Mouse (Mus musculus): ENCODE data around the gene Ubr1. TPM values are rescaled to one million over a fixed set of nuclear protein-coding genes. Genes with fewer than 3 reads are reported as not detected.
"Not testable (repeated sequence)": the region's sequence is repeated elsewhere in the genome, so short reads cannot be mapped to it uniquely, and the experiment has no call there.

The Ubr1 gene
- total RNA-seq, 4 experiments from 2014 or later, result 40.6 to 46.5 (median 44.4) TPM

- DNase-seq (ENCODE audit: low spot score in 2 of 2), result peak; percentile 37 to 59
Observed at GRCm38 (mm10) chr2:120976990-120977925, 6.7 kb upstream of the Ubr1 start, which contains the start of gene Tmem62. Tmem62 (plus strand) TSS chr2:120977017.

GRCm38 (mm10) chr2:120976308-120976707 lies 5.8 kb upstream of the Ubr1 start:
- no peak for DNase-seq (ENCODE audit: low spot score in 2 of 2)

DNA sequence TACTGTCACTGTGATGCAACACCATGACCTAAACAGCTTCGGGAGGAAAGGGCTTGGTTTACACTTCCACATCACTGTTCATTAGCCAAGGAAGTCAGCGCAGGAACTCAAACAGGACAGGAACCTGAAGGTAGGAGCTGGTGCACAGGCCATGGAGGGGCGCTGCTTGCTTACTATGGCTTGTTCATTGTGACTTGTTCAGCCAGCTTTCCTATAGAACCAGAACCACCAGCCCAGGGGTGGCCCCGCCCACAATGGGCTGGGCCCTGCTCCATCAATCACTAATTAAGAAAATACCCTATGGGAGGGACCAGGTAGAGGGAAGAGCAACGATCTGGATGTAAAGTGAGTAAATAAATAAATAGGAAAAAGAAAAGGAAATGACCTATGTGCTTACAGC lies 2.4 kb upstream of the Ubr1 start:
- no peak for DNase-seq (ENCODE audit: low spot score in 2 of 2)

DNA sequence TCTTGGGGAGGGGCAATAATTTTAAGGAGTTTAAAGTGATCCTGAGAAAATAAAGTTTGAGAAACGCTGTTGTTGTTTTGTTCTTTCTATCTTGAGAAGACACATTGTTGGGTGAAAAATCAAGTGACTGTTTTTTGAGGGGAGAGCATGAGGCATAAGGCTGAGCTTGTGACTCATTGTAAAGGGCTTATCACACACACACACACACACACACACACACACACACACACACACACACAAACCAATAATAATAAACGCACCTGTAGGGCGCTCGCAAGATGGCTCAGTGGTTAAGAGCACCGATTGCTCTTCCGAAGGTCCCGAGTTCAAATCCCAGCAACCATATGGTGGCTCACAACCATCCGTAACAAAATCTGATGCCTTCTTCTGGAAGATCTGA lies 1.7 kb upstream of the Ubr1 start:
- DNase-seq (ENCODE audit: low spot score in 2 of 2), result not testable (repeated sequence)

- DNase-seq (ENCODE audit: low spot score in 2 of 2), result no peak
Observed at GRCm38 (mm10) chr2:120971766-120972165, 1.3 kb upstream of the Ubr1 start.

DNA sequence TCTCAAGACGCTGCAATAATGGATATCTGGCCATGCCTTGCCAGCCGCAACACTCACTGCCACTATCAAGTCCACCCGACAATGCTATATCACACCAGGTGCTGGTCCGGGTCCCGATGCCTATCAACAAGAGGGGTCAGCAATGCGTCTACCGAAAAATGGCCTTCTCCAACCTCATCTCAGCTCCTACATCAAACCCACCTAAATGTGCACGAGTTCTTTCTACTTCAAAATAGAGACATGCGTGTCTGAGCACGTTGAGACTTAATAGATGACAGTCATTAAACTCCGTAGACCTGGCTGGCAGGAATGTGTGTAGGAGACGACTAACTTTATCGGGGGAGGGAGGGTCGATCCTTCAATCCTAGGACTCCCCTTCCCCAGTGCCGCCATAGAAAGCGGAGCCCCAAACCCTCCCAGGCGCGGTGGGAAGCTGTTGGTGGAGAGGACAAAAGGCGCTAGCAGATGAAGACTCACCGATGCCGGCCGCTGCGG lies 423 bp downstream of the Ubr1 start:
- DNase-seq (ENCODE audit: low spot score in 2 of 2), result no peak

DNA sequence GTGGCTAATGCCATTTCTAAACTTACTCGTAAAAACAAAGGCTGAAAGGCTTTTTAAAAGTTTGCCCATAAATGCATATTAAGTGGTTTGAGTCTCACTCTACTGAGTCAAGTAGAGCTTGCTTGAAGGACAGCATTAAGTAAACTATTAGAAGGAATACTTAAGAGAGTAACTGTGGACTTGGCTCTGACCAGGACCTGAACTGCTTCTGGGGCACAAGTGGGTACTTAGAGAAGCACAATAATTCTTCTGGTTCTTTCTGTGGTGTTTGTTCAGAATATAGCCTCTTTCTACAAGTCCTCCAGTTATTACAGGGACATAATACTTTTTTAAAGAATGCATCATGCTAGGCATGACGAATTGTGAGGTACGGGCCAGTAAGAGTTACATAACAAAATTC lies 5.0 kb downstream of the Ubr1 start:
- no peak for DNase-seq (ENCODE audit: low spot score in 2 of 2)

GRCm38 (mm10) chr2:120963110-120963509 lies 7.4 kb downstream of the Ubr1 start:
- DNase-seq (ENCODE audit: low spot score in 2 of 2), result no peak

DNA sequence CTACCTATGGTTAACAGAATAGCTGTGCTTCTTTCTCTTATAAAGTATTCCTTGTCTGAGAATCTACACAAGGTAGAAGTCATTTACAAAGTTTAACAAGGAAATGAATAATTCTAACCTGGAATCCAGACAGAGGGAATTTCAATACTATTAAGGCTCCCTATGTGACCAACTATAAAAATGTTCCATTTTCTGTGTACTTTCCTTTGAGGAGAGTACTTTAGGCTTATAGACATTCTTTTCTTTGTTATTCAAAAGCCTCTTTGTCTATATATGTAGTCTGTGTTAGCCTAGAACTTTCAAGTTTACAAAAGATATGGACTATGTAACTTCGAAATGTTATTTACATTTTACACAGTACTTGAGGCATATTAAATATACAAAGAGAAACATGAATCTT lies 10.3 kb downstream of the Ubr1 start:
- no peak for DNase-seq (ENCODE audit: low spot score in 2 of 2)

GRCm38 (mm10) chr2:120959827-120960226 lies 10.7 kb downstream of the Ubr1 start:
- DNase-seq (ENCODE audit: low spot score in 2 of 2), result no peak

GRCm38 (mm10) chr2:120959363-120959762 lies 11.2 kb downstream of the Ubr1 start:
- no peak for DNase-seq (ENCODE audit: low spot score in 2 of 2)

GRCm38 (mm10) chr2:120952176-120952938 lies 18.2 kb downstream of the Ubr1 start:
- DNase-seq (ENCODE audit: low spot score in 2 of 2), result no peak

DNA sequence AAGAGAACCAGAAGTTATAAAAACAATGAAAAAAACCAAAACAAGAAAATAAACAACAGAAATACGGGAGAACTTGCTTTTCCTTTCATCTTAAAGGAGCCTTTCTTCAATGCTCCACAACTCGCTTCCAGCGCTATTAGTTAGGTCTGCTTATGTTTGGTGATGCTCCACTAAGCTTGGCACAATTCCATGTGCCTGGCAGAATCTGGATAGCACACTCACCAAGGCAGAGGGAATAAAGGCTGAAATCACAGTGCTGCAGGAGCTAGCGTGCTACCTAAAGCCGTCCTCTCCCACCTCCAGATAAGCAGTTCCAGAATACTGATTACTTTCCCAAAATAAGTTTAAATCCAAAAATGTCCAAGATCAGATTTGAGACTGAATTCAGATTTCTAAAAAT lies 19.3 kb downstream of the Ubr1 start:
- peak in 1 of 2 experiments; percentile 61 for DNase-seq (ENCODE audit: low spot score in 2 of 2)

DNA sequence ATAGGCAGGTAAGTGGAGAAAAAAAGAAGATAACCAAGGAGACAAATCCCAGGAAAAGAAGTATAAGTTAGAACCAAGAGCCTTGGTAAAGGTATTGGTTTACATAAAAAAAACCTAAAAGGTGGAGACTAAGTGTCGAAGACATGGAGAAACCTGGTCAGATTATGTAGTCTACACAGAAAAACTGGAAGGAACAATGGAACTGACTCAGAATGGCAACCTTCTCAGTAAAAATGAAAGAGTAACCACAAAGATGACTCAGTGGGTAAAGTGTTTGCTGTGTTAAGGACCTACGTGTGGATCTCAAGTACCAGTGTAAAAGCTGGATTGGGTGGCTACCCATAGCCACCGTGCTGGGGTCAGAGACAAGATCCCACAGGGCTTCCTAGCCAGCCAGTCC lies 37.5 kb downstream of the Ubr1 start:
- DNase-seq (ENCODE audit: low spot score in 2 of 2), result no peak

DNA sequence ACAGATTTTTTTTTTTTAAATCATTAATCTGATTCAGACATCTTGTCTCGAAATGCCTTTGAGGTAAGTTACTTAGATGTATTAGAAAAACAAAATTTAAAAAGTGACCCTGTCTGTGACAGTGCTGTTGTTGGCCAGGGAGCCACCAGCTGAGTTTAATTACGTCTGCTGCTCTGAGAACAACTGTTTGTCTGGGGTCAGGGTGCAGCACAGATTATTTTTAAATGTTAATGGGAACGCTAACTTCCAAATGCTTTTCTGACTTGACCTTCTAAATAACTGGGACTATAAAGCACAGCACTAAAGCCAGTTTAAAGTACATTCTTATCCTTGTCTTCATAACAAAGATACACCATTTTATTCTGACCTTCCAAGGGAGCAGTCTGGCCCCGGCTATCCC lies 61.0 kb downstream of the Ubr1 start:
- DNase-seq (ENCODE audit: low spot score in 2 of 2), result no peak

DNA sequence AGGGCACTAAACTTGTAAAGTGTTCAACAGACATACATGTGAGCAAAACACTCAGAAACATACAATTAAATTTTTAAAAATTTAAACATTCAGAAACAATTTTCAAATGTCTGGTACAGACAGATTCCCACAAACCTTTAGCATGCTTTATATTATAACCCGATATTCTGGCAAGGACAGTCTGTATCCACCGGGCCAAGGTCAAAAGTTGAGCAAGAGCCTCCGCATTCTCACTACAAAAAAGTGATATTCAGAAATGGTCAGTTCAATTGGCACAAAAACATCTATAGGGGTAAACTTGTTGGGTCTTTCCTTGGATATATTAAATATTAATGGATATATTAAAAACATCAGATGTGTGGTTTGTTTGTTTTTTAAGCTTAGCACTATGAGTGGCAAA lies 74.2 kb downstream of the Ubr1 start:
- DNase-seq (ENCODE audit: low spot score in 2 of 2), result no peak

DNA sequence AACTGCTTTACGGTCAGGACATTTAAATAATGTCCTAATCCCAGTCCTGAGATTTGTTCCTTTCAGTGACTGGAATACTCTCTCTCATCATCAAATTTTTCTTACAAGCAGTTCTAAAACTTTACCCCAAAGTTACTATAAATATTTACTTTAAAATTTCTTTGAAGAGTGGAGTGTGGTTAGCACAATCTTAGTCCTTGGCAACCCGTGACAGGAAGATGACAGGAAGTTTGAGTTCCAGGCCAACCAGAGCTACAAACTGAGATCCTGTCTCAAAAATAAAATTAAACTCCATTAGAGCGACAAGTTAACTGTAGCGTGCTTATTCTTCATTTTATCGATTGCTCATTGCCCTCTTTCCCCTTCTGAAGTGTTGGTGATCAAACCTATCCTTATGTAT lies 82.9 kb downstream of the Ubr1 start:
- DNase-seq (ENCODE audit: low spot score in 2 of 2), result no peak

GRCm38 (mm10) chr2:120873192-120873591 lies 97.3 kb downstream of the Ubr1 start:
- no peak for DNase-seq (ENCODE audit: low spot score in 2 of 2)

DNA sequence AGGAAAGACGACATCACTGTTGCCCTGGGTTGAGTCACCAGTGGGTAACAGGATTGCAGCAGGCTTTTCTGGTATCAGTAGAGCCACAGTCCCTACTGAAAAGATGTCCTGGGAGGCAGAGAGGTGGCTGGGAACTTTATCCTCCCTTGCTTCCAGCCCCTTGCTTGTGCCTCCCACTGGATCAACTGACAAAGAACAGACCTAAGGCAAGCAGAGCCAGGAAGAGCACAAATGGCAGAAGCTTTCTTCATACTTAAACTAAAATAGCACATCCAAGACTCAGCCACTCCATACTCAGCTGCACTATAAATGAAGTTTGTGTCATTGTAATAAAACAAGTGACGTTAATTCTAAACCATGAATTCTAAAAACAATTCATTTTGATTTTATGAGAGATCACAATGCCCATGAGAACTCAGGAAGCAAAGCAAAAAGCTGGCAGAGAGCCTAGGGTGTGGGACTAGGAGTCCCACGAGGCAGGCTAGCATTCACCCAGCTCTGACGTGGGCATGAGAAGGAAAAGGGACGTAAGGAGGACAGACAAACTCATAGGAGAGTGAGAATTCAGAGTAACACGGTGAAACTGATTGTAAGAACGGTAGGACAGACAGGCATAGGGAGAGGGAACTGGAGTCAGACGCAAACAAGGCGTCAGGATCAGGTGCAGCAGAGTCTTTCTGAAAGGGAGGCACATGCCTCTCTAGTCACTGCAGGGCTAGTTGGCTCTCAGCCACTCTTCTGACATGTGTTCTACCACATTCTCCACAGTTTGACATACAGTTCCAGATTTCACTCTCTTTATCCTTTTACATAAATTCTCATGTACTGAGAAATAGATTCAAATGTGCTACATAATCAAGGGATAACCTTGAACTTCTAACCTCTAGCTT lies 98.8 kb downstream of the Ubr1 start:
- DNase-seq (ENCODE audit: low spot score in 2 of 2), result peak; percentile 12 to 33

DNA sequence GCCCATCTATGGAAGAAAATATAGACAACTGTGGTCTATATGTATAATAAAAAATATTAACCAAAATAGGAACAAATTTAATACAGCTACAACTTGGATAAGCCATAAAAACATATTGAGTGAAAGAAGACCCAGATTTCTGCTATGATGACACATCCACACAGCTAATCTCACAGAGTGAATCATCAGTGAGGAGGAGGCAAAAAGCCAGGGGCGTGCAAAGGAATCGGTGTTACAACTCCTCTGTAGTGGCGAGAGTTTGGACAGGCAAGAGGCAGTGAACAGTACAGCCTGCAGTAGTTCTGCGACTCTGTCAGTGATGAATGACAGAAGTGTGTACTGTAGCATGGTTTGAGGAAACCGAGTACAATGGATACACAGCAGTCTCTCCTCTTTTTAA lies 103.2 kb downstream of the Ubr1 start:
- peak in 1 of 2 experiments; percentile 49 for DNase-seq (ENCODE audit: low spot score in 2 of 2)

GRCm38 (mm10) chr2:120866561-120866960 lies 104.0 kb downstream of the Ubr1 start:
- DNase-seq (ENCODE audit: low spot score in 2 of 2), result no peak

All from left cerebral cortex, adult 8-10 months (tissue).